Mouse (Mus musculus): ENCODE measurements around the gene Serpine1. TPM values are rescaled to one million over a fixed set of nuclear protein-coding genes. Genes with fewer than 3 reads are reported as not detected.

The Serpine1 gene
- polyA plus RNA-seq, 1 experiment, result 33.4 TPM

GRCm38 (mm10) chr5:137024318-137024717, 47.8 kb downstream of the Serpine1 start:
- peak overlapping the region; percentile 9; the same call in 1 of the 2 replicates for H3K4me3 ChIP-seq (ENCODE audit: low read depth, low read length)
- H3K27ac ChIP-seq (ENCODE audit: insufficient read depth, low read length), result peak overlapping the region; percentile 53
- peak overlapping the region; percentile 39 for H3K9ac ChIP-seq (ENCODE audit: low read depth, poor library complexity, severe bottlenecking)
- H3K36me3 ChIP-seq (ENCODE audit: control insufficient read depth, insufficient read depth, low read length, poor library complexity, severe bottlenecking), result no peaks in the 10 kb centered on the region
- H3K9me3 ChIP-seq (replicated peaks; ENCODE audit: control insufficient read depth, insufficient read depth, low read length, poor library complexity, severe bottlenecking), result no peaks in the 10 kb centered on the region
- H3K27me3 ChIP-seq (ENCODE audit: control insufficient read depth, insufficient read depth, low read length, poor library complexity, severe bottlenecking), result no peaks in the 10 kb centered on the region
- H3K4me1 ChIP-seq (ENCODE audit: control insufficient read depth, insufficient read depth, low read length), result no peaks in the 10 kb centered on the region
- TF ChIP-seq POLR2A (IDR thresholded peaks at IDR 0.05; ENCODE audit: insufficient read depth, low read length), result no peak
- TF ChIP-seq CTCF (IDR thresholded peaks at IDR 0.05; ENCODE audit: low read depth, low read length), result no peak
- TF ChIP-seq EP300 (IDR thresholded peaks at IDR 0.05; ENCODE audit: insufficient read depth, low read depth, low read length), result no peak

GRCm38 (mm10) chr5:137015913-137016312, 56.2 kb downstream of the Serpine1 start:
- Histone ChIP-seq H3K4me1 (ENCODE audit: control insufficient read depth, insufficient read depth, low read length) (no peaks in the 10 kb centered on the region), H3K4me3 (ENCODE audit: low read depth, low read length) (no peak overlapping the region), H3K27ac (ENCODE audit: insufficient read depth, low read length) (no peak overlapping the region), H3K9ac (ENCODE audit: low read depth, poor library complexity, severe bottlenecking) (no peak overlapping the region), H3K36me3 (ENCODE audit: control insufficient read depth, insufficient read depth, low read length, poor library complexity, severe bottlenecking) (no peaks in the 10 kb centered on the region), H3K9me3 (replicated peaks; ENCODE audit: control insufficient read depth, insufficient read depth, low read length, poor library complexity, severe bottlenecking) (no peaks in the 10 kb centered on the region), H3K27me3 (ENCODE audit: control insufficient read depth, insufficient read depth, low read length, poor library complexity, severe bottlenecking) (0 out of 2 replicates have a peak, but pooled peaks cover 2% of the 10 kb centered on the region)
- TF ChIP-seq POLR2A (IDR thresholded peaks at IDR 0.05; ENCODE audit: insufficient read depth, low read length), result no peak
- TF ChIP-seq EP300 (IDR thresholded peaks at IDR 0.05; ENCODE audit: insufficient read depth, low read depth, low read length), result no peak
- no peak for TF ChIP-seq CTCF (IDR thresholded peaks at IDR 0.05; ENCODE audit: low read depth, low read length)

- Histone ChIP-seq H3K36me3 (ENCODE audit: control insufficient read depth, insufficient read depth, low read length, poor library complexity, severe bottlenecking) (no peaks in the 10 kb centered on the region), H3K9me3 (replicated peaks; ENCODE audit: control insufficient read depth, insufficient read depth, low read length, poor library complexity, severe bottlenecking) (no peaks in the 10 kb centered on the region)
- TF ChIP-seq POLR2A (IDR thresholded peaks at IDR 0.05; ENCODE audit: insufficient read depth, low read length) (no peak), EP300 (IDR thresholded peaks at IDR 0.05; ENCODE audit: insufficient read depth, low read depth, low read length) (no peak), CTCF (IDR thresholded peaks at IDR 0.05; ENCODE audit: low read depth, low read length) (no peak)
Measured at GRCm38 (mm10) chr5:137012401-137012950, 59.6 kb downstream of the Serpine1 start.

More at GRCm38 (mm10) chr5:137012401-137012950, 59.6 kb downstream of the Serpine1 start:
- H3K4me1 ChIP-seq (ENCODE audit: control insufficient read depth, insufficient read depth, low read length), result no peaks in the 10 kb centered on the region
- no peak overlapping the region for H3K27ac ChIP-seq (ENCODE audit: insufficient read depth, low read length)
- H3K4me3 ChIP-seq (ENCODE audit: low read depth, low read length), result no peak overlapping the region
- H3K9ac ChIP-seq (ENCODE audit: low read depth, poor library complexity, severe bottlenecking), result no peak overlapping the region
- H3K27me3 ChIP-seq (ENCODE audit: control insufficient read depth, insufficient read depth, low read length, poor library complexity, severe bottlenecking), result no peaks in the 10 kb centered on the region

Other genes with a start within 250 kb of the Serpine1 start
- 0.52 and 2.2 TPM in 2 replicates for gene Col26a1, start 189.1 kb downstream of the Serpine1 start, polyA plus RNA-seq (2011; ENCODE audit: insufficient read depth, insufficient read length, low read depth, missing spikeins)
- gene Ift22, start 164.1 kb downstream of the Serpine1 start, polyA plus RNA-seq (2011; ENCODE audit: insufficient read depth, insufficient read length, low read depth, missing spikeins), result 9.3 and 10.1 TPM in 2 replicates
- 87.8 and 97.5 TPM in 2 replicates for gene Fis1, start 119.0 kb downstream of the Serpine1 start, polyA plus RNA-seq (2011; ENCODE audit: insufficient read depth, insufficient read length, low read depth, missing spikeins)
- not detected in 2 replicates for gene Cldn15, start 105.7 kb downstream of the Serpine1 start, polyA plus RNA-seq (2011; ENCODE audit: insufficient read depth, insufficient read length, low read depth, missing spikeins)
- 29.3 and 33.9 TPM in 2 replicates for gene Plod3, start 85.2 kb downstream of the Serpine1 start, polyA plus RNA-seq (2011; ENCODE audit: insufficient read depth, insufficient read length, low read depth, missing spikeins)
- gene Znhit1, start 84.2 kb downstream of the Serpine1 start, polyA plus RNA-seq (2011; ENCODE audit: insufficient read depth, insufficient read length, low read depth, missing spikeins), result 26.6 and 27.0 TPM in 2 replicates
- gene Vgf, start 45.9 kb downstream of the Serpine1 start, polyA plus RNA-seq (2011; ENCODE audit: insufficient read depth, insufficient read length, low read depth, missing spikeins), result 3.7 and 5.7 TPM in 2 replicates
- 68.6 and 78.9 TPM in 2 replicates for gene Ap1s1, start 26.1 kb downstream of the Serpine1 start, polyA plus RNA-seq (2011; ENCODE audit: insufficient read depth, insufficient read length, low read depth, missing spikeins)
- 15.2 and 16.1 TPM in 2 replicates for gene Trim56, start 43.9 kb upstream of the Serpine1 start, polyA plus RNA-seq (2011; ENCODE audit: insufficient read depth, insufficient read length, low read depth, missing spikeins)
- gene Muc3, start 77.1 kb upstream of the Serpine1 start, polyA plus RNA-seq (2011; ENCODE audit: insufficient read depth, insufficient read length, low read depth, missing spikeins), result not detected in 2 replicates
- gene Muc3a, start 140.1 kb upstream of the Serpine1 start, polyA plus RNA-seq (2011; ENCODE audit: insufficient read depth, insufficient read length, low read depth, missing spikeins), result 2.2 and 2.5 TPM in 2 replicates
- 0.31 TPM in 1 of 2 replicates, not detected in the other for gene Ache, start 215.3 kb upstream of the Serpine1 start, polyA plus RNA-seq (2011; ENCODE audit: insufficient read depth, insufficient read length, low read depth, missing spikeins)
- 6.4 and 8.7 TPM in 2 replicates for gene Ufsp1, start 222.4 kb upstream of the Serpine1 start, polyA plus RNA-seq (2011; ENCODE audit: insufficient read depth, insufficient read length, low read depth, missing spikeins)
- 121 and 139 TPM in 2 replicates for gene Srrt, start 235.4 kb upstream of the Serpine1 start, polyA plus RNA-seq (2011; ENCODE audit: insufficient read depth, insufficient read length, low read depth, missing spikeins)
- gene Trip6, start 242.1 kb upstream of the Serpine1 start, polyA plus RNA-seq (2011; ENCODE audit: insufficient read depth, insufficient read length, low read depth, missing spikeins), result 22.2 and 23.2 TPM in 2 replicates

All from ES-Bruce4 (cell line).